Mouse (Mus musculus): ENCODE results near the gene Icam1. TPM values are rescaled to one million over a fixed set of nuclear protein-coding genes. Genes with fewer than 3 reads are reported as not detected.
"Not testable (repeated sequence)": the region's sequence is repeated elsewhere in the genome, so short reads cannot be mapped to it uniquely, and the experiment has no call there.

The Icam1 gene
- polyA plus RNA-seq, 1 experiment from 2014 or later: 12.7 TPM

DNA sequence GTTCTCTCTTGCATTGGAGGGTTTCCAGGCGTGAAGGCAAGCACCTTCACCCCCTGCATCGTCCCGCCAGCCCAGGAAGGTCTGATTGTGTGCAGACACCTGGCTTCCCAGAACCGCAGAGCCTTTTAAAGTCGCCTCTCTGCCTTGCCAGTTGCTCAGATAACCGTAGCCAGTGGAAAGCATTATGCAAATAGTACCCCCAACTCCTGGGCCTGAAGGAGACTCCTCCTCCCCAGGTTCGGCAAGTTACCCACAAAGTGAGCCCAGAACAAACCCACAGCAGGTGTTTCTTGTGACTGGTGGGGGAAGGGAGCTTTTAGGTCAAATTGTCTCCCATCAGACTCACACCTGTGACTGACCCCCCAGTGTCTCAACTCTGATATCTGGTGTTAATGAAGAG is 27.8 kb upstream of the Icam1 start:
- Histone ChIP-seq H3K4me2 (ENCODE audit: low read depth, low read length) (no peak overlapping the region), H3K4me1 (ENCODE audit: control insufficient read depth, insufficient read depth, low read length) (peaks cover 6% of the 10 kb centered on the region; the same call in 1 of the 2 replicates), H3K9me3 (ENCODE audit: control insufficient read depth, low read length) (no peaks in the 10 kb centered on the region), H3K9ac (ENCODE audit: low read depth, low read length) (no peak overlapping the region), H3K27ac (ENCODE audit: low read length) (no peak overlapping the region), H3K36me3 (ENCODE audit: control insufficient read depth, insufficient read depth, low read length) (no peaks in the 10 kb centered on the region), H3K4me3 (ENCODE audit: low read length) (no peak overlapping the region), H3K27me3 (replicated peaks; ENCODE audit: control insufficient read depth, insufficient read depth, low read length) (no peaks in the 10 kb centered on the region)
- WGBS: 29% methylated on average over 7 of the region's 7 CpGs
- ATAC-seq: no peak

DNA sequence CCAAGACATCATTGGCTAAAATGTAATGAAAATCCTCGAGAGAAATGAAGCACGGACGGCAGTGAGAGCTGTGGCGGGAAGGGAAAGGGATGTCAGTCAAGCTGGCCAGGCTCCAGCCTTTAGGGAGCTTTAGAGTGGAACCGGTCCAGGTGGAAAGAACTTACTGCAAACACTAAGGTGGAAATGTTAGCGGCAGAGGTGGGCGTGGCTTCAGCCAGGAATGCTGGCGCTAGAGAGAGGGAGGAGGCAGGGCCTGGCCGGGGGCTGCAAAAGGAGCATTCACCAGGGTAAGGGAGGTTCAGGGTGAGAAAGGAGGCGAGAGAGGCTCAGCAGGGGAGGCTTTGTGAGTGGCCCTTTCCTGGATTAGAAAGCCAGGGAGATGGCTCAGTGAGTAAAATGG is 24.9 kb upstream of the Icam1 start:
- H3K9ac ChIP-seq (ENCODE audit: low read depth, low read length): 0 out of 2 replicates have a peak overlapping the region, but pooled peaks have one; percentile 0
- H3K9me3 ChIP-seq (ENCODE audit: control insufficient read depth, low read length): no peaks in the 10 kb centered on the region
- peaks cover 14% of the 10 kb centered on the region for H3K4me1 ChIP-seq (ENCODE audit: control insufficient read depth, insufficient read depth, low read length)
- 7% methylated on average over 10 of the region's 10 CpGs for WGBS
- H3K27ac ChIP-seq (ENCODE audit: low read length): no peak overlapping the region
- no peaks in the 10 kb centered on the region for H3K36me3 ChIP-seq (ENCODE audit: control insufficient read depth, insufficient read depth, low read length)
- ATAC-seq: no peak
- peak overlapping the region; percentile 8; the same call in 1 of the 2 replicates for H3K4me2 ChIP-seq (ENCODE audit: low read depth, low read length)
- H3K27me3 ChIP-seq (replicated peaks; ENCODE audit: control insufficient read depth, insufficient read depth, low read length): no peaks in the 10 kb centered on the region
- H3K4me3 ChIP-seq (ENCODE audit: low read length): no peak overlapping the region

- H3K27ac ChIP-seq (ENCODE audit: low read length): no peak overlapping the region
- no peak overlapping the region for H3K4me2 ChIP-seq (ENCODE audit: low read depth, low read length)
- no peak overlapping the region for H3K4me3 ChIP-seq (ENCODE audit: low read length)
- H3K9me3 ChIP-seq (ENCODE audit: control insufficient read depth, low read length): no peaks in the 10 kb centered on the region
- H3K27me3 ChIP-seq (replicated peaks; ENCODE audit: control insufficient read depth, insufficient read depth, low read length): no peaks in the 10 kb centered on the region
- peaks cover 14% of the 10 kb centered on the region for H3K4me1 ChIP-seq (ENCODE audit: control insufficient read depth, insufficient read depth, low read length)
- WGBS: 98% methylated on average over 4 of the region's 4 CpGs
- H3K36me3 ChIP-seq (ENCODE audit: control insufficient read depth, insufficient read depth, low read length): no peaks in the 10 kb centered on the region
- no peak overlapping the region for H3K9ac ChIP-seq (ENCODE audit: low read depth, low read length)
- no peak for ATAC-seq
These were observed 24.2 kb upstream of the Icam1 start for GRCm38 (mm10) chr9:20991587-20991986.

DNA sequence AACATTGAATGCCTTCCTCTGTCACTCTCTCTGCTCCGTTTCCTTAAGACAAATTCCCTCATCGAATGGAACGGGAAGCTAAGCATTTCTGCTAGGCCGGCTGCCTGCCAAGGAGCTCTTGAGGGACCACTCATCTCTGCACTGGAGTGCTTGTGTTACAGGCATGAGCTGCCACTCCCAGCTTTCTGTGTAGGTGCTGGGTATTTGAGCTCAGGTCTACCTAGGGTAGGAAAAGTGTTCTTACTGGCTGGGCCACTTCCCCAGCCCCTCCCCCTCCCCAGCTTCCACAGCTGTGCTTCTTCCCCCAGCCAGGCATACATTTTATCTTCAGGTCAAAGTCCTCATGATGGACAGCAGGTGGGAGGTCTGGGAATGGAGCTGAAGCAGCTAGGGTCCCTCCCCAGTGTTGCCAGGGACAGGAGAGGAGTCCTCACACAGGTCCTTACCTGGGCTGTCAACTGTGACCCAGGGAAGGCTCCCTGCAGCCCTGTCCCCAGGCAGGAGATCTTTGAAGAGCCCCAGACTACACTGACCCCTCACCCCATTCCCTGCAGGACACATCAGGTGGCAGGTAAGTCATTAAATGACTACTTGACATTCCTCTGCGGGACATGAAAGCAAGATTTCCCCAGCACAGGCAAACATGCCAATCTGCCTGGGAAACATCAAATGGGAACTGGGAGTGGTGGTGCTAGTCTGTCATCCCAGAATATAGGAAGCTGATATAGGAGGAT is 22.5 kb upstream of the Icam1 start:
- peak; percentile 82 for ATAC-seq
- no peaks in the 10 kb centered on the region for H3K36me3 ChIP-seq (ENCODE audit: control insufficient read depth, insufficient read depth, low read length)
- H3K9me3 ChIP-seq (ENCODE audit: control insufficient read depth, low read length): no peaks in the 10 kb centered on the region
- 26% methylated on average over 5 of the region's 5 CpGs for WGBS
- no peak overlapping the region for H3K4me3 ChIP-seq (ENCODE audit: low read length)
- H3K27ac ChIP-seq (ENCODE audit: low read length): peak overlapping the region; percentile 68
- no peak overlapping the region; the same call in 1 of the 2 replicates for H3K9ac ChIP-seq (ENCODE audit: low read depth, low read length)
- peak overlapping the region; percentile 11; the same call in 1 of the 2 replicates for H3K4me2 ChIP-seq (ENCODE audit: low read depth, low read length)
- peaks cover 14% of the 10 kb centered on the region for H3K4me1 ChIP-seq (ENCODE audit: control insufficient read depth, insufficient read depth, low read length)
- H3K27me3 ChIP-seq (replicated peaks; ENCODE audit: control insufficient read depth, insufficient read depth, low read length): no peaks in the 10 kb centered on the region

GRCm38 (mm10) chr9:20995069-20995468 is 20.7 kb upstream of the Icam1 start:
- Histone ChIP-seq H3K4me1 (ENCODE audit: control insufficient read depth, insufficient read depth, low read length) (peaks cover 14% of the 10 kb centered on the region), H3K9me3 (ENCODE audit: control insufficient read depth, low read length) (no peaks in the 10 kb centered on the region), H3K36me3 (ENCODE audit: control insufficient read depth, insufficient read depth, low read length) (no peaks in the 10 kb centered on the region), H3K9ac (ENCODE audit: low read depth, low read length) (no peak overlapping the region), H3K4me2 (ENCODE audit: low read depth, low read length) (no peak overlapping the region), H3K27ac (ENCODE audit: low read length) (no peak overlapping the region), H3K4me3 (ENCODE audit: low read length) (no peak overlapping the region), H3K27me3 (replicated peaks; ENCODE audit: control insufficient read depth, insufficient read depth, low read length) (no peaks in the 10 kb centered on the region)
- ATAC-seq: no peak
- 77% methylated on average over 3 of the region's 3 CpGs for WGBS

GRCm38 (mm10) chr9:20997065-20997464 is 18.7 kb upstream of the Icam1 start:
- Histone ChIP-seq H3K27me3 (replicated peaks; ENCODE audit: control insufficient read depth, insufficient read depth, low read length) (no peaks in the 10 kb centered on the region), H3K27ac (ENCODE audit: low read length) (no peak overlapping the region), H3K4me3 (ENCODE audit: low read length) (no peak overlapping the region), H3K36me3 (ENCODE audit: control insufficient read depth, insufficient read depth, low read length) (no peaks in the 10 kb centered on the region), H3K9me3 (ENCODE audit: control insufficient read depth, low read length) (no peaks in the 10 kb centered on the region), H3K9ac (ENCODE audit: low read depth, low read length) (no peak overlapping the region), H3K4me2 (ENCODE audit: low read depth, low read length) (no peak overlapping the region), H3K4me1 (ENCODE audit: control insufficient read depth, insufficient read depth, low read length) (peaks cover 14% of the 10 kb centered on the region)
- 90% methylated on average over 8 of the region's 8 CpGs for WGBS
- no peak for ATAC-seq

DNA sequence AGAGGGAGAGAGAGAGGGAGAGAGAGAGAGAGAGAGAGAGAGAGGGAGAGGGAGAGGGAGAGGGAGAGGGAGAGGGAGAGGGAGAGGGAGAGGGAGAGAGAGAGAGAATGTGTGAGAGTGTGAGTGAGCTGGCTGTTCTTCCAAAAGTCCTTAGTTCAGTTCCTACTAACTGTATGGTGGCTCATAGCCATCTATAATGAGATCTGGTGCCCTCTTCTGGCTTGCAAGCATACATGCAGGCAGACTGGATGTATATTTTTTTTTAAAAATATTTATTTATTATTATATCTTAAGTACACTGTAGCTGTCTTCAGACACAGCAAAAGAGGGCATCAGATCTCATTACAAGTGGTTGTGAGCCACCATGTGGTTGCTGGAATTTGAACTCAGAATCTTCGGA is 17.4 kb upstream of the Icam1 start:
- not testable (repeated sequence) for H3K27me3 ChIP-seq (replicated peaks; ENCODE audit: control insufficient read depth, insufficient read depth, low read length); H3K4me2 ChIP-seq (ENCODE audit: low read depth, low read length); H3K27ac ChIP-seq (ENCODE audit: low read length); H3K9ac ChIP-seq (ENCODE audit: low read depth, low read length); ATAC-seq; H3K36me3 ChIP-seq (ENCODE audit: control insufficient read depth, insufficient read depth, low read length); H3K4me1 ChIP-seq (ENCODE audit: control insufficient read depth, insufficient read depth, low read length); H3K4me3 ChIP-seq (ENCODE audit: low read length); H3K9me3 ChIP-seq (ENCODE audit: control insufficient read depth, low read length)
- 67% methylated on average over 1 of the region's 1 CpGs for WGBS

GRCm38 (mm10) chr9:21000811-21001210 is 15.0 kb upstream of the Icam1 start:
- Histone ChIP-seq H3K4me2 (ENCODE audit: low read depth, low read length) (no peak overlapping the region), H3K9me3 (ENCODE audit: control insufficient read depth, low read length) (no peaks in the 10 kb centered on the region)

DNA sequence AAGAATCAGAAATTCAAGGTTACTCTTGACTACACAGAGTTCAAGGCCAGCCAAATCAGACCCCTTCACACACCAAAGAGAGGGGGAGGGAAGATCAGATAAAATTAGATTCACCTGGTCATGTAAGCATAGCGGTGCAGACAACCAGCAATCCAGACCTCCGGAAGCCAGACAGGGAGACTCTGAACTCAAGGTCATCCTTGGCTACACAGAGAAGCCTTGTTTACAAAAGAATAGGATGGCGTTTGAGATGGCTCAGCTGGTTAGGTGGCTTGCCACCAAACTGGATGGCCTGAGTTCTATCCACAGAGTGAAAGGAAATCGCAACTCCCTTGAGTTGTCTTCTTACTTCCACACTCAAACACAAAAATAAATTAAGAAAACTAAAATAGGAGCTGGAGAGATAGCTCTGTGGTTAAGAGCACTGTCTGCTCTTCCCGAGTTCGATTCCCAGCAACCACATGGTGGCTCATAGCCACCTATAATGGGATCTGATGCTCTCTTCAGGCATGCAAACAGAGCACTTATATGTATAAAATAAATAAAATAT is 14.1 kb upstream of the Icam1 start:
- 48% methylated on average over 6 of the region's 6 CpGs for WGBS
- H3K4me3 ChIP-seq (ENCODE audit: low read length): no peak overlapping the region
- ATAC-seq: no peak
- H3K27me3 ChIP-seq (replicated peaks; ENCODE audit: control insufficient read depth, insufficient read depth, low read length): no peaks in the 10 kb centered on the region
- peaks cover 2% of the 10 kb centered on the region; the same call in 1 of the 2 replicates for H3K4me1 ChIP-seq (ENCODE audit: control insufficient read depth, insufficient read depth, low read length)
- no peak overlapping the region for H3K4me2 ChIP-seq (ENCODE audit: low read depth, low read length)
- no peak overlapping the region for H3K27ac ChIP-seq (ENCODE audit: low read length)
- 0 out of 2 replicates have a peak overlapping the region, but pooled peaks have one; percentile 20 for H3K9ac ChIP-seq (ENCODE audit: low read depth, low read length)
- no peaks in the 10 kb centered on the region for H3K9me3 ChIP-seq (ENCODE audit: control insufficient read depth, low read length)
- peaks cover 6% of the 10 kb centered on the region; the same call in 1 of the 2 replicates for H3K36me3 ChIP-seq (ENCODE audit: control insufficient read depth, insufficient read depth, low read length)

More at GRCm38 (mm10) chr9:21000811-21001210, 15.0 kb upstream of the Icam1 start:
- Histone ChIP-seq H3K27ac (ENCODE audit: low read length) (no peak overlapping the region), H3K4me3 (ENCODE audit: low read length) (no peak overlapping the region), H3K9ac (ENCODE audit: low read depth, low read length) (no peak overlapping the region), H3K27me3 (replicated peaks; ENCODE audit: control insufficient read depth, insufficient read depth, low read length) (no peaks in the 10 kb centered on the region), H3K4me1 (ENCODE audit: control insufficient read depth, insufficient read depth, low read length) (peaks cover 2% of the 10 kb centered on the region; the same call in 1 of the 2 replicates), H3K36me3 (ENCODE audit: control insufficient read depth, insufficient read depth, low read length) (peaks cover 1% of the 10 kb centered on the region; the same call in 1 of the 2 replicates)
- ATAC-seq: no peak

All from intestine, embryonic 16.5 days (tissue).